Mouse (Mus musculus): ENCODE data around the gene Gucy1b1.
A peak's percentile ranks its signal among the peaks of the same experiment; 100 is the strongest.

Gene Gucy1b1

GRCm38 (mm10) chr3:82036262-82037044, 38.0 kb downstream of the Gucy1b1 start:
- no peak for DNase-seq (ENCODE audit: low read depth, low spot score)

- DNase-seq (ENCODE audit: low read depth, low spot score), result no peak
Measured at GRCm38 (mm10) chr3:82030008-82030748, 44.3 kb downstream of the Gucy1b1 start.

GRCm38 (mm10) chr3:82029229-82029628, 45.3 kb downstream of the Gucy1b1 start:
- DNase-seq (ENCODE audit: low read depth, low spot score), result peak; percentile 65

GRCm38 (mm10) chr3:82027286-82027685, 47.2 kb downstream of the Gucy1b1 start:
- DNase-seq (ENCODE audit: low read depth, low spot score), result no peak

GRCm38 (mm10) chr3:82023065-82023464, 51.4 kb downstream of the Gucy1b1 start:
- no peak for DNase-seq (ENCODE audit: low read depth, low spot score)

- DNase-seq (ENCODE audit: low read depth, low spot score), result no peak
Measured at GRCm38 (mm10) chr3:82022421-82022920, 52.0 kb downstream of the Gucy1b1 start.

- DNase-seq (ENCODE audit: low read depth, low spot score), result no peak
Measured at GRCm38 (mm10) chr3:82014148-82014703, 60.3 kb downstream of the Gucy1b1 start.

GRCm38 (mm10) chr3:82007002-82007401, 67.5 kb downstream of the Gucy1b1 start:
- DNase-seq (ENCODE audit: low read depth, low spot score), result no peak

- DNase-seq (ENCODE audit: low read depth, low spot score), result no peak
Measured at GRCm38 (mm10) chr3:81995988-81996387, 78.5 kb downstream of the Gucy1b1 start.

- DNase-seq (ENCODE audit: low read depth, low spot score), result no peak
Measured at GRCm38 (mm10) chr3:81995371-81995770, 79.1 kb downstream of the Gucy1b1 start.

GRCm38 (mm10) chr3:81990531-81990930, 84.0 kb downstream of the Gucy1b1 start:
- no peak for DNase-seq (ENCODE audit: low read depth, low spot score)

GRCm38 (mm10) chr3:81989692-81990141, 84.8 kb downstream of the Gucy1b1 start:
- DNase-seq (ENCODE audit: low read depth, low spot score), result no peak

GRCm38 (mm10) chr3:81987628-81988027, 86.9 kb downstream of the Gucy1b1 start:
- DNase-seq (ENCODE audit: low read depth, low spot score), result no peak

GRCm38 (mm10) chr3:81986103-81986502, 88.4 kb downstream of the Gucy1b1 start:
- no peak for DNase-seq (ENCODE audit: low read depth, low spot score)

GRCm38 (mm10) chr3:81985100-81985499, 89.4 kb downstream of the Gucy1b1 start:
- DNase-seq (ENCODE audit: low read depth, low spot score), result no peak

- DNase-seq (ENCODE audit: low read depth, low spot score), result no peak
Measured at GRCm38 (mm10) chr3:81983120-81983895, 91.2 kb downstream of the Gucy1b1 start.
